Mouse (Mus musculus) ZHBTc4 (cell line): ENCODE data around the gene Psap.

Experiments
- DNase-seq: peaks from one replicate; pipeline ENCODE4 v3.0.0-alpha.2; 2011; ENCODE audit warnings: low read depth, low spot score

The Psap gene

GRCm38 (mm10) chr10:60287726-60288125 lies 10.3 kb downstream of the Psap start:
- DNase-seq, result no peak

- no peak for DNase-seq
These were observed 11.8 kb downstream of the Psap start for GRCm38 (mm10) chr10:60289216-60289615.

- no peak for DNase-seq
These were observed 12.8 kb downstream of the Psap start for GRCm38 (mm10) chr10:60290026-60290738.

GRCm38 (mm10) chr10:60290739-60291110 lies 13.3 kb downstream of the Psap start:
- DNase-seq, result no peak

GRCm38 (mm10) chr10:60292209-60292608 lies 14.8 kb downstream of the Psap start:
- no peak for DNase-seq

- no peak for DNase-seq
These were observed 17.2 kb downstream of the Psap start for GRCm38 (mm10) chr10:60294621-60295020.

GRCm38 (mm10) chr10:60295356-60295755 lies 17.9 kb downstream of the Psap start:
- no peak for DNase-seq

GRCm38 (mm10) chr10:60296027-60296426 lies 18.6 kb downstream of the Psap start:
- DNase-seq, result no peak

- DNase-seq, result peak; percentile 67
These were observed 22.2 kb downstream of the Psap start for GRCm38 (mm10) chr10:60299636-60300035.

GRCm38 (mm10) chr10:60303419-60303818 lies 26.0 kb downstream of the Psap start:
- no peak for DNase-seq

- DNase-seq, result peak; percentile 89
These were observed 27.6 kb downstream of the Psap start for GRCm38 (mm10) chr10:60304854-60305628.

GRCm38 (mm10) chr10:60310629-60311028 lies 33.2 kb downstream of the Psap start:
- DNase-seq, result no peak

GRCm38 (mm10) chr10:60313606-60314005 lies 36.2 kb downstream of the Psap start:
- DNase-seq, result no peak

GRCm38 (mm10) chr10:60316166-60316565 lies 38.7 kb downstream of the Psap start:
- no peak for DNase-seq

GRCm38 (mm10) chr10:60328963-60329650 lies 51.7 kb downstream of the Psap start:
- DNase-seq, result no peak

- no peak for DNase-seq
These were observed 57.2 kb downstream of the Psap start for GRCm38 (mm10) chr10:60334583-60334982.

- DNase-seq, result no peak
These were observed 57.6 kb downstream of the Psap start for GRCm38 (mm10) chr10:60335021-60335420.

GRCm38 (mm10) chr10:60341528-60341927 lies 64.1 kb downstream of the Psap start:
- DNase-seq, result no peak

- no peak for DNase-seq
These were observed 66.7 kb downstream of the Psap start for GRCm38 (mm10) chr10:60344111-60344510.

GRCm38 (mm10) chr10:60346056-60346455 lies 68.6 kb downstream of the Psap start:
- no peak for DNase-seq

- peak; percentile 93 for DNase-seq
These were observed 69.4 kb downstream of the Psap start, which contains the start of gene Vsir for GRCm38 (mm10) chr10:60346701-60347405. TSS of gene Vsir (plus strand) at chr10:60346851.
